Mouse (Mus musculus) brown adipose tissue, adult 24 weeks (tissue): Measurements from ENCODE around the gene Zfp260. TPM values are rescaled to one million over a fixed set of nuclear protein-coding genes. Genes with fewer than 3 reads are reported as not detected.
A peak's percentile ranks its signal among the peaks of the same experiment; 100 is the strongest.
"Not testable (repeated sequence)": the region's sequence is repeated elsewhere in the genome, so short reads cannot be mapped to it uniquely, and the experiment has no call there.

Experiments
- H3K27ac ChIP-seq: fragments of 200-500 bp; replicated peaks from 2 replicates; pipeline ENCODE4 v1.5.1; 2012; ENCODE audit warnings: low read depth, mild to moderate bottlenecking, low read length
- H3K4me1 ChIP-seq: fragments of 200-500 bp; 2 replicates; pipeline ENCODE4 v1.6.1; 2012; ENCODE audit warnings: low read length, mixed read lengths; ENCODE audit not compliant: control insufficient read depth, insufficient read depth, insufficient read length
- H3K4me3 ChIP-seq: fragments of 200-500 bp; 2 replicates; pipeline ENCODE4 v1.5.1; 2012; ENCODE audit warnings: low read depth, mild to moderate bottlenecking, low read length, moderate library complexity; ENCODE audit not compliant: insufficient read depth
- polyA plus RNA-seq: library from polyadenylated mRNA; stranded (reverse); fragments of >200 nt; gene quantifications from 2 replicates; pipeline ENCODE4 v1.2.4, GENCODE M21; 2012; ENCODE audit not compliant: missing spikeins, insufficient read depth, insufficient read length

The Zfp260 gene
- polyA plus RNA-seq, 1 experiment, result 32.4 TPM

DNA sequence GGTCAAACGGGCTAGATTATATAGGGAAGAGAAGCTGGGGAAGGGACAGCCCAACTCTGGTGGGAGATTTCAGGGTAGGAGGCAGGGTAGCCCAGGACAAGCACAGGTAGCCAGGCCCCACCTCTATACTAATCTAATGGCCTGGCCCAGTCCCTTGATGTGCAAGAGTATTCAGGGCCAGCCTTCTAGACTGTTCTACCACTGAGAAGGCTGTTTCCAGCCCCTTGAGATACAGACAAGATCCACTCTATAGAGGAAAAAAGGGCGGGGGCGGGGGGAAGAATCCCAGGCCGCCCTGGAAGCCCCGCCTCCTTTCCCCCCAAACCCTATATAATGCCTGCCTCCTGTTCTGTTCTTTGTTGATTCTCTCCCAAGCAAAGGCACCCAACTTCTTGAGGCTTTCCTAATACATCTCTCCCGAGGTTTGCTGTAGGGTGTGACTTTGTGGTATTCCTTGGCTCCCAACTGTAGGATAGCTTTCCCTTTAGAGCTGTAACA lies 610 bp upstream of the Zfp260 start:
- Histone ChIP-seq H3K4me3 (peak overlapping the region; percentile 28), H3K4me1 (peaks cover 5% of the 10 kb centered on the region; the same call in 1 of the 2 replicates), H3K27ac (no peak overlapping the region)

- Histone ChIP-seq H3K27ac (0 out of 2 replicates have a peak overlapping the region, but pooled peaks have one; percentile 12), H3K4me1 (peaks cover 2% of the 10 kb centered on the region; the same call in 1 of the 2 replicates), H3K4me3 (peak overlapping the region; percentile 71)
These were observed 1.1 kb downstream of the Zfp260 start for GRCm38 (mm10) chr7:30095551-30096125.

- Histone ChIP-seq H3K4me1 (peaks cover 2% of the 10 kb centered on the region; the same call in 1 of the 2 replicates), H3K4me3 (no peak overlapping the region), H3K27ac (no peak overlapping the region)
These were observed 4.7 kb downstream of the Zfp260 start for GRCm38 (mm10) chr7:30099297-30099696.

DNA sequence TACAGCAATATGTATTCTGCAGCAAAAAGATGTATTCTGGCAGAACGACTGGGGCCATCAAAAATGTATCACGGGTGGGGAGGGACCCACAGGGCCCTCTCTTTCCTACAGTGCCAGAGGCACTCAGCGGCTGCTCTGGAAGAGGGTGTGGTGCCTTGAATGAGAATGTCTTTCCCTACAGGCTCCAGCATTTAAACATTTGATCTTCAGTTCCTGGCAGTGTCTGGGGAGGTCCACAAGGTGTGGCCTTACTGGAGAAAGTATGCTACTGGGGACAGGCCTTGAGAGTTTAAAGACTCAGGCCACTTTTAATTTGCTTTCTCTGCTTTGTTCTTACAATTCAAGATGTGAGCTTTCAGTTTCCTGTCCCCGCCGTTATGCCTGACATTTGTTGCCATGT lies 21.5 kb downstream of the Zfp260 start:
- H3K27ac ChIP-seq, result no peak overlapping the region

GRCm38 (mm10) chr7:30117935-30118334 lies 23.4 kb downstream of the Zfp260 start:
- H3K27ac ChIP-seq, result not testable (repeated sequence)

More for the DNA sequence above, 21.5 kb downstream of the Zfp260 start:
- Histone ChIP-seq H3K4me1 (no peaks in the 10 kb centered on the region), H3K4me3 (no peak overlapping the region)

DNA sequence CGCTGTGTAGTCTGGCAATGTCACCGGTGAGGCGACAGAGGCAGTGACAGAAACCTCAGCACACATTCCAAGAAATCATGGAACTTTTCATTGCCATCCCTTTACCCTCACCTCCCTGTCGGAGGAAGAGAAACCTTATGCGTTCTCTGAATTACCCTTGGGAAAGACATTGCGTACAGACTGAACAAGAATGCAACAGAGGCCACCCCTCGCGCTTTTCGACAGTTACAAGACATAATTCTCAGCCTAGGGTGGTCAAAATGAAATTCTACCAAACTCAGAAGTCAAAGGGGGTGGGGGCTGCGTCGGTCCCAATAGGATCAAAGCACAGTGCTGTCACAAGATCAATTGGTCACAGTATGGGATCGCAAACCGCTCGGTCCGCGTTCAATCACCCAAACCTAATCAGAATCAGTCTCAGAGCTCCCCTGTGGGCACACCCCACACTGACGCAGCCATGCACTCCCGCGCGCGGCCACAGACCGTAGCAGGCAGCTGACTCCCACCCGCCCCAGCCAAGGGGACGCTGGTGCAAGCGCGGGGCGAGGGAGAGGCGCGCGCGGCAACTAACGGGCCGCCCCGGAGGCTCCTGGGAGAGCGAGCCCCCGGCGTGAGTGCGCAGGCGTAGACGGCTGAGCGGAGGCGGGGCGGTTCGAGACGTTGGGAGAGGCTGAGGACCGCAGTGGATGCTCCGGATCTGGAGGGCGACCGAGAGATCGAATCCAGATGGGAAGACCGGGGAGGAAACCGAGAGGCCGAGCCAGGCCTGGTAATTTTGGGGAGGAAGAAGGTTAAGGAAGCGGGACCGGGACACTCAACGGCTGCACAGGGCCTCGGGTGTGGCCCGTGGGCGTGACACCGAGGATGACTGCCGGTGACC lies 27.0 kb downstream of the Zfp260 start, which contains the start of gene Zfp382:
Gene Zfp382 (plus strand): TSS at position 635 of the 880 bp plus-strand sequence.
- Histone ChIP-seq H3K4me1 (no peaks in the 10 kb centered on the region), H3K4me3 (peak within 1 kb of the TSS; percentile 70), H3K27ac (0 out of 2 replicates have a peak within 1 kb of the TSS, but pooled peaks have one; percentile 3)

More at GRCm38 (mm10) chr7:30117935-30118334, 23.4 kb downstream of the Zfp260 start:
- H3K4me1 ChIP-seq, H3K4me3 ChIP-seq: not testable (repeated sequence)

GRCm38 (mm10) chr7:30122188-30122530 lies 27.6 kb downstream of the Zfp260 start:
- Histone ChIP-seq H3K4me3 (peak overlapping the region; percentile 70), H3K4me1 (no peaks in the 10 kb centered on the region), H3K27ac (no peak overlapping the region)

DNA sequence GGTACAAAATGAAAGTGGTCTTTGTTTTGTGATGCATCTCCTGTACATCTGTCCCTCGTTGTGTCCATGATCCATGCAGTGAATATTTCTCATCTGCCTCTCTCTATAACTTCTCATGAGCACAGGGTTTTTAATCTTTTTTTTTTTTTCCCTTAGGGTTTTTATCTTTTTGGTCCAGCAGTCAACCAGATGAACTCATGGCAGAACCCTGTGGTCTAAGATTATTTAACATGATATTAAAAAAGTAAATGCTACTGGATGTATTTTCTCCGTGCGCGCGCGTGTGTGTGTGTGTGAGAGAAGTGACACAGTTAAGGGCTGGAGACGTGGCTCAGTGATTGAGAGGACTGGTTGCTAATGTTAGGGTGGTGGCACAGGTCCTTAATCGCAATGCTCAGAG lies 35.3 kb downstream of the Zfp260 start:
- H3K27ac ChIP-seq, result no peak overlapping the region
- H3K4me3 ChIP-seq, result no peak overlapping the region
- H3K4me1 ChIP-seq, result no peaks in the 10 kb centered on the region

DNA sequence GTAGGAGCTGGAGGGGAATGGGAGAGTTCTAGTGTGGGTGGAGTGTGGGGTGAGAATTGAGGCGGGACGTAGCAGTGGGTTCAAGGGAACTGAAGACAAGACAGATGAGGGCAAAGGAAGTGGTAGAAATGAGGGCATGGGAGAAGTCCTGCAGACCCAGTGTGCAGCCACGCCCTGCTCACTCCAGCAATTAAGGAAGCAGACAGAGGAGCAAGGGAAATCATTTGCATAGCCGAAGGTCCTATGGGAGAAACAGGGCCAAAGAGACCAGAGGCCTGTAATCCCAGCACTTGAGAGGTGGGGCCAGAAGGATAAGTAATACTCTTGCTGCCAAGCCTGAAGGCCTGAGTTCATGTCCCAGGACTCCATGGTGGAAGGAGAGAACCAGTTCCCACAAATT lies 37.8 kb downstream of the Zfp260 start:
- H3K4me3 ChIP-seq, result no peak overlapping the region
- no peak overlapping the region for H3K27ac ChIP-seq
- H3K4me1 ChIP-seq, result no peaks in the 10 kb centered on the region

GRCm38 (mm10) chr7:30136826-30137225 lies 42.2 kb downstream of the Zfp260 start:
- no peak overlapping the region for H3K27ac ChIP-seq
- H3K4me1 ChIP-seq, result no peaks in the 10 kb centered on the region

GRCm38 (mm10) chr7:30143170-30143554 lies 48.6 kb downstream of the Zfp260 start:
- Histone ChIP-seq H3K4me3 (peak overlapping the region; percentile 42), H3K27ac (no peak overlapping the region)

More at GRCm38 (mm10) chr7:30136826-30137225, 42.2 kb downstream of the Zfp260 start:
- no peak overlapping the region for H3K4me3 ChIP-seq

GRCm38 (mm10) chr7:30143555-30144209 lies 49.1 kb downstream of the Zfp260 start:
- H3K27ac ChIP-seq, result no peak overlapping the region
- peak overlapping the region; percentile 42 for H3K4me3 ChIP-seq
- no peaks in the 10 kb centered on the region for H3K4me1 ChIP-seq

More at GRCm38 (mm10) chr7:30143170-30143554, 48.6 kb downstream of the Zfp260 start:
- H3K4me1 ChIP-seq, result no peaks in the 10 kb centered on the region

GRCm38 (mm10) chr7:30147011-30147410 lies 52.4 kb downstream of the Zfp260 start:
- H3K4me3 ChIP-seq, result no peak overlapping the region
- H3K27ac ChIP-seq, result no peak overlapping the region
- H3K4me1 ChIP-seq, result no peaks in the 10 kb centered on the region

- Histone ChIP-seq H3K27ac (no peak overlapping the region), H3K4me1 (no peaks in the 10 kb centered on the region), H3K4me3 (no peak overlapping the region)
These were observed 59.5 kb downstream of the Zfp260 start for GRCm38 (mm10) chr7:30154040-30154439.

DNA sequence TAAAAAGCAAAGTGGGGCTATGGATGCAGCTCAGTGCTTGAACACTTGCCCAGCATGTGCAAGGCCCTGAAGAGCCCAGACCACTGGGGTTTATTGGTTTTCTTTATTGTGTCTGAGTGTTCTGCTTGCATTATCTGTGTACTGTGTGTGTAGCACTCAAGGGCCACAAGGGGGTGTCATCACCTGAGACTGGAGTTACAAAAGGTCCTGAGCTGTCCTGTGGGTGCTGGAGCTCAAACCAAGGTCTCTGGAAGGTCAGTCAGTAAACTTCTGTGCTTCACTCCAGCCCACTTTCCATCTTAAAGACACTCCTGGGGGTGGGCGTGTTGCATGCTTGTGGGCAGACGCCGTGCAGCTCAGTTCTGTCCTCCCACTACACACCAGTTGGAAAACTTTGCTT lies 60.9 kb downstream of the Zfp260 start:
- no peak overlapping the region for H3K4me3 ChIP-seq
- H3K27ac ChIP-seq, result no peak overlapping the region
- no peaks in the 10 kb centered on the region for H3K4me1 ChIP-seq
